Mouse (Mus musculus) stomach, embryonic 14.5 days (tissue): ENCODE measurements around the gene Nufip1. TPM values are rescaled to one million over a fixed set of nuclear protein-coding genes. Genes with fewer than 3 reads are reported as not detected.
"Not testable (repeated sequence)": the region's sequence is repeated elsewhere in the genome, so short reads cannot be mapped to it uniquely, and the experiment has no call there.

Experiments used
- ATAC-seq: fragments of 200-750 bp; cut with Nextera tagmentation; 2 replicates; pipeline ENCODE4 v1.8.0; 2017; ENCODE audit warnings: low read depth, moderate TSS enrichment; ENCODE audit not compliant: insufficient number of reproducible peaks, insufficient read depth, low FRiP score
- H3K27ac ChIP-seq: fragments of 300-500 bp; sonication (generic); 2 replicates; pipeline ENCODE4 v1.5.1; 2014; ENCODE audit warnings: mild to moderate bottlenecking, low read length, moderate library complexity, mixed read lengths
- H3K27me3 ChIP-seq: fragments of 300-500 bp; sonication (generic); 2 replicates; pipeline ENCODE4 v1.6.1; 2014; ENCODE audit warnings: low read length, control low read depth, mixed read lengths; ENCODE audit not compliant: control insufficient read depth, insufficient read depth
- H3K36me3 ChIP-seq: fragments of 300-500 bp; sonication (generic); 2 replicates; pipeline ENCODE4 v1.6.1; 2014; ENCODE audit warnings: mild to moderate bottlenecking, control low read depth, low read length, moderate library complexity, mixed read lengths; ENCODE audit not compliant: control insufficient read depth, insufficient read depth
- H3K4me1 ChIP-seq: fragments of 300-500 bp; sonication (generic); 2 replicates; pipeline ENCODE4 v1.6.1; 2014; ENCODE audit warnings: low read length, control low read depth, mixed read lengths; ENCODE audit not compliant: control insufficient read depth, insufficient read depth
- H3K4me2 ChIP-seq: fragments of 300-500 bp; sonication (generic); replicated peaks from 2 replicates; pipeline ENCODE4 v1.6.1; 2014; ENCODE audit warnings: low read depth, low read length, control low read depth
- H3K4me3 ChIP-seq: fragments of 300-500 bp; sonication (generic); 2 replicates; pipeline ENCODE4 v1.5.1; 2014; ENCODE audit warnings: low read depth, low read length, control low read depth
- H3K9ac ChIP-seq: fragments of 300-500 bp; sonication (generic); replicated peaks from 2 replicates; pipeline ENCODE4 v1.6.1; 2014; ENCODE audit warnings: low read depth, mild to moderate bottlenecking, control low read depth, low read length, moderate library complexity, mixed read lengths
- H3K9me3 ChIP-seq: fragments of 300-500 bp; sonication (generic); 2 replicates; pipeline ENCODE4 v1.6.1; 2016; ENCODE audit warnings: low read depth, low read length, control low read depth; ENCODE audit not compliant: control insufficient read depth
- WGBS: fragments of 180-500 bp; shearing (Covaris S2); extraction: QIAGEN DNeasy Blood & Tissue Kit; methylation state at CpG from one replicate; pipeline ENCODE4 v1.1.7; 2014; 5-methylcytosine and 5-hydroxymethylcytosine counted together
- polyA plus RNA-seq: library from polyadenylated mRNA; unstranded; fragments of >200 nt; fragmentation: Nextera tagmentation; extraction: Ambion mirVana; gene quantifications from 2 replicates; pipeline ENCODE4 v1.2.1, GENCODE M21; 2014

Gene Nufip1
- polyA plus RNA-seq, 1 experiment from 2014 or later, result 13.6 TPM

GRCm38 (mm10) chr14:76158192-76158785, 47.6 kb downstream of the Nufip1 start:
- Histone ChIP-seq H3K4me3 (no peak overlapping the region), H3K4me2 (no peak overlapping the region), H3K27ac (no peak overlapping the region), H3K4me1 (peaks cover 2% of the 10 kb centered on the region; the same call in 1 of the 2 replicates), H3K9ac (no peak overlapping the region), H3K27me3 (no peaks in the 10 kb centered on the region), H3K9me3 (no peaks in the 10 kb centered on the region), H3K36me3 (no peaks in the 10 kb centered on the region)
- 68% methylated on average over 5 of the region's 5 CpGs for WGBS
- no peak for ATAC-seq

- H3K4me3 ChIP-seq, H3K4me1 ChIP-seq, H3K9ac ChIP-seq, H3K9me3 ChIP-seq, ATAC-seq, H3K4me2 ChIP-seq, H3K27ac ChIP-seq, H3K27me3 ChIP-seq, H3K36me3 ChIP-seq: not testable (repeated sequence)
- WGBS, result 85% methylated on average over 4 of the region's 6 CpGs
Observed at GRCm38 (mm10) chr14:76160580-76160979, 49.9 kb downstream of the Nufip1 start.

- Histone ChIP-seq H3K9me3 (no peaks in the 10 kb centered on the region), H3K4me1 (0 out of 2 replicates have a peak, but pooled peaks cover 3% of the 10 kb centered on the region), H3K4me3 (no peak overlapping the region), H3K4me2 (no peak overlapping the region), H3K27ac (no peak overlapping the region), H3K36me3 (no peaks in the 10 kb centered on the region), H3K27me3 (no peaks in the 10 kb centered on the region), H3K9ac (no peak overlapping the region)
- ATAC-seq, result no peak
- WGBS, result 42% methylated on average over 11 of the region's 11 CpGs
Observed at GRCm38 (mm10) chr14:76164236-76164635, 53.5 kb downstream of the Nufip1 start.

GRCm38 (mm10) chr14:76164904-76165755, 54.4 kb downstream of the Nufip1 start:
- Histone ChIP-seq H3K27me3 (no peaks in the 10 kb centered on the region), H3K27ac (no peak overlapping the region), H3K9ac (no peak overlapping the region; the same call in 1 of the 2 replicates), H3K9me3 (no peaks in the 10 kb centered on the region), H3K36me3 (no peaks in the 10 kb centered on the region), H3K4me3 (peak overlapping the region; percentile 4; the same call in 1 of the 2 replicates), H3K4me1 (0 out of 2 replicates have a peak, but pooled peaks cover 3% of the 10 kb centered on the region), H3K4me2 (peak overlapping the region; percentile 37)
- peak; percentile 83 for ATAC-seq
- WGBS, result 17% methylated on average over 32 of the region's 32 CpGs

GRCm38 (mm10) chr14:76169876-76170466, 59.3 kb downstream of the Nufip1 start:
- Histone ChIP-seq H3K4me3 (no peak overlapping the region), H3K9me3 (no peaks in the 10 kb centered on the region), H3K36me3 (no peaks in the 10 kb centered on the region), H3K27ac (no peak overlapping the region), H3K27me3 (no peaks in the 10 kb centered on the region), H3K9ac (no peak overlapping the region), H3K4me1 (no peaks in the 10 kb centered on the region), H3K4me2 (no peak overlapping the region)
- no peak for ATAC-seq
- 60% methylated on average over 11 of the region's 11 CpGs for WGBS

GRCm38 (mm10) chr14:76171285-76171684, 60.6 kb downstream of the Nufip1 start:
- Histone ChIP-seq H3K9me3 (no peaks in the 10 kb centered on the region), H3K9ac (no peak overlapping the region), H3K4me1 (peaks cover 5% of the 10 kb centered on the region; the same call in 1 of the 2 replicates), H3K4me2 (no peak overlapping the region), H3K27me3 (no peaks in the 10 kb centered on the region), H3K4me3 (no peak overlapping the region), H3K27ac (no peak overlapping the region), H3K36me3 (no peaks in the 10 kb centered on the region)
- 62% methylated on average over 8 of the region's 8 CpGs for WGBS
- ATAC-seq, result no peak

- Histone ChIP-seq H3K4me2 (no peak overlapping the region), H3K27me3 (no peaks in the 10 kb centered on the region), H3K9me3 (no peaks in the 10 kb centered on the region), H3K27ac (no peak overlapping the region), H3K4me1 (peaks cover 5% of the 10 kb centered on the region; the same call in 1 of the 2 replicates), H3K9ac (no peak overlapping the region), H3K4me3 (no peak overlapping the region), H3K36me3 (no peaks in the 10 kb centered on the region)
- 84% methylated on average over 7 of the region's 7 CpGs for WGBS
- no peak for ATAC-seq
Observed at GRCm38 (mm10) chr14:76174328-76174727, 63.6 kb downstream of the Nufip1 start.

GRCm38 (mm10) chr14:76175808-76176207, 65.1 kb downstream of the Nufip1 start:
- Histone ChIP-seq H3K27me3 (no peaks in the 10 kb centered on the region), H3K9ac (no peak overlapping the region)
- no peak; the same call in 1 of the 2 replicates for ATAC-seq

More at GRCm38 (mm10) chr14:76175808-76176207, 65.1 kb downstream of the Nufip1 start:
- H3K36me3 ChIP-seq, result no peaks in the 10 kb centered on the region
- no peak overlapping the region for H3K27ac ChIP-seq
- no peaks in the 10 kb centered on the region for H3K9me3 ChIP-seq
- H3K4me1 ChIP-seq, result peaks cover 5% of the 10 kb centered on the region; the same call in 1 of the 2 replicates
- WGBS, result 31% methylated on average over 5 of the region's 5 CpGs
- no peak overlapping the region for H3K4me2 ChIP-seq
- H3K4me3 ChIP-seq, result no peak overlapping the region
